Mouse (Mus musculus): ENCODE measurements around the gene Gm3187.
"Not testable (repeated sequence)": the region's sequence is repeated elsewhere in the genome, so short reads cannot be mapped to it uniquely, and the experiment has no call there.

The Gm3187 gene

GRCm38 (mm10) chr14:5483907-5484306 is at the start of gene Gm3187:
TSS of gene Gm3187 (plus strand) at chr14:5484207.
- not testable (repeated sequence) for DNase-seq (ENCODE audit: low read depth, low spot score)

- not testable (repeated sequence) for DNase-seq (ENCODE audit: low read depth, low spot score)
Observed at GRCm38 (mm10) chr14:5455367-5455766, 28.6 kb upstream of the Gm3187 start, which contains the start of gene Gm3194. TSS of gene Gm3194 (minus strand) at chr14:5455467.

GRCm38 (mm10) chr14:5460469-5460868 is 23.5 kb upstream of the Gm3187 start:
- not testable (repeated sequence) for DNase-seq (ENCODE audit: low read depth, low spot score)

GRCm38 (mm10) chr14:5477730-5478129 is 6.3 kb upstream of the Gm3187 start, which contains the start of gene Gm8246:
TSS of gene Gm8246 (minus strand) at chr14:5477830.
- DNase-seq (ENCODE audit: low read depth, low spot score) = not testable (repeated sequence)

- DNase-seq (ENCODE audit: low read depth, low spot score) = not testable (repeated sequence)
Observed at GRCm38 (mm10) chr14:5501374-5501773, 17.4 kb downstream of the Gm3187 start, which contains the start of gene Gm3488. TSS of gene Gm3488 (plus strand) at chr14:5501674.

GRCm38 (mm10) chr14:5538196-5538595 is 54.2 kb downstream of the Gm3187 start, which contains the start of gene Gm3532:
TSS of gene Gm3532 (plus strand) at chr14:5538496.
- DNase-seq (ENCODE audit: low read depth, low spot score) = not testable (repeated sequence)

Measured in brain, adult 2 months (tissue).